Mouse (Mus musculus): ENCODE results near the gene Pola1. TPM values are rescaled to one million over a fixed set of nuclear protein-coding genes. Genes with fewer than 3 reads are reported as not detected.
"Not testable (repeated sequence)": the region's sequence is repeated elsewhere in the genome, so short reads cannot be mapped to it uniquely, and the experiment has no call there.

Gene Pola1
- total and polyA plus RNA-seq, 3 experiments = 0.11 to 9.3 (median 7.4) TPM

DNA sequence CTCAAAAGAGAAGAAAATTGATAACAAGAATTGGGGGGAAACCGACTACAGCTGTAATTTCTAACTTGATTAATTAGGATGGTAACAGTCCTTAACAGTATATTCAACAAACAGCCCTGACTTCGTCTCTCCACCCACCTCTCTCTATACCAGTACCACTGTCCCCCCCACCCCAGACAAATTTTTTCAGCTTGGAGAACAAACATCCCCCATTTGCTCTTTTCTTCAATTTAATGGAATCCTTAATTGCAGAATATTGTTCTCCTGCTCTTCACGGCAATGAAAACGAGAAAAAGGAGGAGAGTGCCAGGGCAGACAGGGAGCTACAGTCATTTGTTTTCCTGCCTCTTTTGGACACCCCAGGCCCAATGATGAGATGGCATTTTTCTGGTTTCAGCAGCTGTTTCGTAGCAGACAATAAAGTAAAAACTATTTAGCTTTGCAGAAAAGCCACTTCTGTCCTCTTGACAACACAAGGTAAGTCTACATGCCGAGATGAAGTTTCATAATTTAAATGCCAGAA lies 202.2 kb downstream of the Pola1 start:
- no peak for DNase-seq

GRCm38 (mm10) chrX:93428956-93429737 lies 202.8 kb downstream of the Pola1 start:
- DNase-seq = no peak

DNA sequence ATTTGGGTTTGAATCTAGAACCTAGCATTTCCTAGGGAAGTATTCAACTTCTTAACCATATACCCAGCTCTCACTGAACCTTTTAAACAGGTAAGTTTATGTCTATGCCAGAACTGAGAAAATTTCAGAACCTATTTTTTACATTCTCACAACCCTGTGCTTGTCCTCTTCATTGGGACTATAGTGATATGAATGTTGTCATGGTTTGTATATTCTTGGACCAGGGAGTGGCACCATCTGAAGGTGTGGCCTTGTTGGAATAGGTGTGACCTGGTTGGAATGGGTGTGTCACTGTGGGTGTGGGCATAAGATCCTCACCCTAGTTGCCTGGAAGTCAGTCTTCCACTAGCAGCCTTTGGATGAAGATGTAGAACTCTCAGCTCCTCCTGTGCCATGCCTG lies 231.1 kb downstream of the Pola1 start:
- not testable (repeated sequence) for DNase-seq

GRCm38 (mm10) chrX:93397089-93397488 lies 234.9 kb downstream of the Pola1 start:
- DNase-seq = no peak

- no peak for DNase-seq
Measured at GRCm38 (mm10) chrX:93377285-93377972, 254.5 kb downstream of the Pola1 start.

DNA sequence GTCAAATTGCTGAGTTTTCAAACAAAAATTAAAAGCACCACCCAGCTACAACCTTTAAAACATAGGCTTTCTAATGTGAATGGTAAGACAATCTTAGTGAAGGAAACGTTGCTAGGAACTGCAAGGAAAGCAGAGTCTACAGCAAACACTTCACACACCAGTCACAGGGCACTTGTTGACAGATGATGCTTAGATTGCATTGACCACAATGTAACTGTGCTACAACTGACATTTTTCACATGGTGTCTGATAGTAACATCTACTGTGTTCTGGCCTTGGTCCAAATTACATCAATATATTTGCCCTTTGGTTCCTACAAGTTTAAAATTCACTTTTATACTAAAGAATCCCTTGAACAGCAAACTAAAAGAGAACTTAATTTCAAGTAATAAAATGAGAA lies 258.5 kb downstream of the Pola1 start:
- DNase-seq = no peak

GRCm38 (mm10) chrX:93369708-93370107 lies 262.2 kb downstream of the Pola1 start:
- no peak for DNase-seq

GRCm38 (mm10) chrX:93368211-93368610 lies 263.7 kb downstream of the Pola1 start:
- no peak for DNase-seq

- DNase-seq = no peak
Measured at GRCm38 (mm10) chrX:93321336-93321735, 310.6 kb downstream of the Pola1 start.

GRCm38 (mm10) chrX:93319979-93320378 lies 312.0 kb downstream of the Pola1 start:
- DNase-seq = no peak

DNA sequence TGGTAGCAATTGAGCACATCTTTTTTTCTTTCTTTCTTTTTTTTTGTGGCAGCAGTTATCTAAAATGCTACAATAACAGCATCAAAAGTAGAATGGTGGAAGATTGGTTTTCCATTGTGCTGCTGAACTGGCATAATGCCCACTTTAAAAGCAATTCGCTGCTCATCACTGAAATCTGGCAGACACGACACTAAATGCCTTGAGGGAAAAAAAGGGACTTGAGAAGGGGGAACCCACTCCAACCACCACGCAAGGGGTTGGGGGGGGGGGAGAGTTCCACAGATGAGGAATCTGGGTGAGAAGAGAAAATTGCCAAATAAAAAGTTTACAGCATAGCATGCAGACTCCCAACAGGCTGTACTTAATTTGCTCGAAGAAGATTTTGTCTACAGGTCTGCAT lies 314.4 kb downstream of the Pola1 start:
- no peak for DNase-seq

DNA sequence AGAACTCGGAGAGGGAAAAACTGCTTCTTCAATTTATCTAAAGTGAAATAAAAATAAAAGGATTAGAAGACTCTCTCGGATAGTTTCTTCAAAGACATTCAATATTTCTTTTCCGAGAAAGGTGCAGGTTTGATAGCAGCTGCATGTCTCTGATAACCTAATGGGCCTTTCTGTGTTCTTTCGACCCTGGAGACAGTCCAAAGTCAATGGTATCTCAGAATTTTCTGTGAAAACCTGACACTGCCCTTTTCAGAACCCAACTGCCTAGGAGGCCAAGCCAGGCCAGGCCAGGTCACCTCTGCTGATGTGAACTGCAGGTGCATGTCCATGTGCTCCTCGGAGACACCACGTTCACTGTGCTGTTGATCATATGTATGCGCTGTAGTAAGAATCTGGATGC lies 326.2 kb downstream of the Pola1 start:
- DNase-seq = no peak

- no peak for DNase-seq
Measured at GRCm38 (mm10) chrX:93301798-93302197, 330.2 kb downstream of the Pola1 start.

DNA sequence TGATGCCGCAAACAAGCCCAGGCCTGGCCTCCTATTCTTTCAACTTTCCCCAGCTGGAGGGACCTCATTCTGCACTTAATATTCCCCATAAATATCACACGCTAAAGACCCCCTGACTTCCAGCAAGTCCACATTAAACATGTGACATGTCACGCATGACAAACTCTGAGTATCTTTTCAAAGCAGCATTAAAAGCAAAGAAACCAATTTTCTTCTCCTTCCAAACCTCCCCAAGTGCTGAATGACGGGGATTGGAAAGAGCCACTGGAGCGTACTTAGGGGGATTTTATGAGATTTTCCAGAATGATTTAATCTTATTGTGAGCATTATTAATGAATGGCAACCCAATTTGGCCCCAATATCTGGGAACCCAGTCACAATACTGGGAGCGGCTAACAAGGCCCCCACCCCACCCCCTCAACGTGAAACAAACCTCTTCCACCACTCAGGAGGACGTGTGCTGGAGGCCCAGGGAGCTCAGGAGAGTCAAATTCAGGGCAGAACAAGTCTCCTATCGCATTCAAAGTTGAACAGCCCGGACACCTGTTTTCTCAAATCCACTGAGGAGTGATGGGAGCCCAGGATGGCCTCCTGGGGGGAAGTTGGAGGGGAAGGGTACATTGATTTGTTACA lies 331.7 kb downstream of the Pola1 start:
- no peak for DNase-seq

DNA sequence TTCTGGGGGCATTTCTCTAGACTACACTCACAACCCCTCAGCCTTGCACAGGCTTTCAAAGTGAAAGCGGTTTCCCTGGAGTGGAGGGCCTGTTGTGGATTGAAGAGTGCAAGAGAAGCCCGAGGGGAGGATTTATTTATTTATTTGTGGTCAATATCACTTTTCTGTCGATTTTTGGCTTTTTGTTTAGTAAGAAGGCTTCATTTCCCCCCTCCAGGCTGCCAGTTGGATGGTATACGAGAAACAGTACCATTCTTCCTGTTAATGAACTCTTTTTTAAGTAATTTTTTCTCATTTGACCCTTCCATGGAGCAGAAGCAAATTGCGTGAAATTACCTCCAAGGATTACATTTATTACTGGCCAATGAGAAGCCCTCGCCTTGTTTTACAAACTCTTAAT lies 332.2 kb downstream of the Pola1 start:
- DNase-seq = no peak

DNA sequence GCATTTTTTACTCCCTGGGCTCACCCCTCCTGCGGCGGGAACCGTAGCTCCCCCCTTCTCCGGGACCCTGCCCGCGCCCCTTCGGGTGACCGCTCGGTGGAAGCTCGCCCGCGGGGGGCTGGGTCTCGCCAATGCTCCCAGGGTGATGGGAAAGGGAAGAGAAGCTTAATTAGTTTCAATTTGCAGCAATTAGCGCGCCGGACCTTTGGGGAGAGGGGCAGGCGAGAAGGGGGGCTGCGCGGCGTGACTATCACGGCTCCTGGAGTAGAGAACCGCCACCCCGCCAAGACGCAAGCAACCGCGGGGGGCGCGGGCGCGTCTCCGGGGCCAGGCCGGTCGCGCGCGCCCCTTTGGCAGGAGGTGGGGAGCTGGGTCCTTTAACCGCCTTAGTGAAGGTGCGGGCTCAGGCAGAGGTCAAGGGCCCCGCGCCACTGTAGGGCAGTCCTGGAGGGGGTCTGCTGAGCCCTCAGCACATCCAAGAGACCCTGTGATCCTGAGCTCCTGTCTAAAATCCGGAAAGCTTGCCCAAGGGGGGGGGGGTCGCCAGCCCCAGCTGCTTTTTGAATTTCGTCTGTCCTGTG lies 332.8 kb downstream of the Pola1 start:
- no peak for DNase-seq

DNA sequence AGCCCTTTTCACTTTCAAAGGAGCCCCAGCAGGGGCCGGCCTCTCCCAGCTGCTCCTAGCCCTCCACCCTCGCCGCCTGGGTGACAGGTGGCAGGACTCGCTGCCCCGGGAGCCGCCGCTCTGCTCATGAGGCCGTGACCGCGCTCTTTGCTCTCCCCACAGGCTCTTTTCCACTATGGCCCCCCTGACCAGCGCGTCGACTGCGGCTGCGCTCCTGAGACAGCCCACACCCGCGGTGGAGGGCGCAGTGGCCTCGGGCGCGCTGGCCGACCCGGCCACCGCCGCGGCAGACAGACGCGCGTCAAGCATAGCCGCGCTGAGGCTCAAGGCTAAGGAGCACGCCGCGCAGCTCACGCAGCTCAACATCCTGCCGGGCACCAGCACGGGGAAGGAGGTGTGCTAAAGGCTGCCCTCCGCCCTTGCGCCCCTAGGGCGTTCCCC lies 334.9 kb downstream of the Pola1 start:
- peak; percentile 13 for DNase-seq

GRCm38 (mm10) chrX:93295819-93296218 lies 336.1 kb downstream of the Pola1 start:
- no peak for DNase-seq

GRCm38 (mm10) chrX:93294736-93295490 lies 337.0 kb downstream of the Pola1 start:
- no peak for DNase-seq

GRCm38 (mm10) chrX:93292031-93292430 lies 339.9 kb downstream of the Pola1 start:
- no peak for DNase-seq

GRCm38 (mm10) chrX:93289851-93290380 lies 342.0 kb downstream of the Pola1 start:
- no peak for DNase-seq

All from adrenal gland, adult 2 months (tissue).